Mouse (Mus musculus) hindbrain, embryonic 10.5 days (tissue): ENCODE measurements around the gene Gm9117. TPM values are rescaled to one million over a fixed set of nuclear protein-coding genes. Genes with fewer than 3 reads are reported as not detected.
"Not testable (repeated sequence)": the region's sequence is repeated elsewhere in the genome, so short reads cannot be mapped to it uniquely, and the experiment has no call there.

Source experiments
- DNase-seq: peaks from one replicate; pipeline ENCODE4 v3.0.0-alpha.2; 2017; ENCODE audit warnings: low spot score
- H3K27ac ChIP-seq: fragments of 300-500 bp; sonication (generic); 2 replicates; pipeline ENCODE4 v1.5.1; 2016; ENCODE audit warnings: mild to moderate bottlenecking, moderate library complexity
- H3K27me3 ChIP-seq: fragments of 300-500 bp; sonication (generic); 2 replicates; pipeline ENCODE4 v1.6.1; 2016; ENCODE audit warnings: mild to moderate bottlenecking; ENCODE audit not compliant: poor library complexity, insufficient read depth, severe bottlenecking
- H3K36me3 ChIP-seq: fragments of 300-500 bp; sonication (generic); 2 replicates; pipeline ENCODE4 v1.6.1; 2016; ENCODE audit warnings: mild to moderate bottlenecking, moderate library complexity
- H3K4me1 ChIP-seq: fragments of 300-500 bp; sonication (generic); replicated peaks from 2 replicates; pipeline ENCODE4 v1.6.1; 2016; ENCODE audit warnings: mild to moderate bottlenecking
- H3K4me3 ChIP-seq: fragments of 300-500 bp; sonication (generic); 2 replicates; pipeline ENCODE4 v1.5.1; 2016; ENCODE audit warnings: mild to moderate bottlenecking, moderate library complexity
- H3K9me3 ChIP-seq: fragments of 300-500 bp; sonication (generic); 2 replicates; pipeline ENCODE4 v1.6.1; 2016; ENCODE audit warnings: mild to moderate bottlenecking, moderate library complexity
- WGBS: fragments of 180-500 bp; shearing (Covaris S2); methylation state at CpG from one replicate; pipeline ENCODE4 v1.1.7; 2016; 5-methylcytosine and 5-hydroxymethylcytosine counted together
- polyA plus RNA-seq: library from polyadenylated mRNA; unstranded; fragments of >200 nt; fragmentation: Nextera tagmentation; extraction: Ambion mirVana; gene quantifications from 2 replicates; pipeline ENCODE4 v1.2.1, GENCODE M21; 2016

The Gm9117 gene
- not detected in 2 replicates for polyA plus RNA-seq

- H3K9me3 ChIP-seq, H3K27me3 ChIP-seq: not testable (repeated sequence)
Measured at GRCm38 (mm10) chr3:93943443-93943842, at the start of gene Gm9117. Gene Gm9117, minus strand, starts transcription at chr3:93943543.

GRCm38 (mm10) chr3:93968938-93969337, 25.6 kb upstream of the Gm9117 start:
- not testable (repeated sequence) for H3K4me1 ChIP-seq, H3K9me3 ChIP-seq, H3K36me3 ChIP-seq, H3K27ac ChIP-seq, H3K4me3 ChIP-seq, H3K27me3 ChIP-seq, DNase-seq
- WGBS: 83% methylated on average over 6 of the region's 6 CpGs

More at GRCm38 (mm10) chr3:93943443-93943842, at the start of gene Gm9117:
- not testable (repeated sequence) for DNase-seq, H3K4me3 ChIP-seq, H3K4me1 ChIP-seq, H3K27ac ChIP-seq, H3K36me3 ChIP-seq
- WGBS: 83% methylated on average over 4 of the region's 4 CpGs

- WGBS: 73% methylated on average over 3 of the region's 4 CpGs
- not testable (repeated sequence) for H3K4me1 ChIP-seq, H3K27me3 ChIP-seq, DNase-seq, H3K4me3 ChIP-seq, H3K36me3 ChIP-seq, H3K9me3 ChIP-seq, H3K27ac ChIP-seq
Measured at GRCm38 (mm10) chr3:93961214-93961613, 17.9 kb upstream of the Gm9117 start, which contains the start of gene Tdpoz5. Gene Tdpoz5, minus strand, starts transcription at chr3:93961314.

- WGBS: 50% methylated on average over 1 of the region's 3 CpGs
- not testable (repeated sequence) for H3K27ac ChIP-seq, H3K9me3 ChIP-seq, H3K4me3 ChIP-seq, DNase-seq, H3K36me3 ChIP-seq, H3K27me3 ChIP-seq, H3K4me1 ChIP-seq
Measured at GRCm38 (mm10) chr3:93938386-93938785, 5.0 kb downstream of the Gm9117 start.

Other genes starting within 250 kb of the Gm9117 start
- gene Gm5773, start 170.5 kb downstream of the Gm9117 start, polyA plus RNA-seq: not detected in 2 replicates
- not detected in 2 replicates for gene Tdpoz4, start 147.1 kb downstream of the Gm9117 start, polyA plus RNA-seq
- gene Tdpoz3, start 117.5 kb downstream of the Gm9117 start, polyA plus RNA-seq: not detected in 2 replicates
- not detected in 2 replicates for gene Tdpoz5, start 17.8 kb upstream of the Gm9117 start, polyA plus RNA-seq
- not detected in 2 replicates for gene Gm9125, start 111.3 kb upstream of the Gm9117 start, polyA plus RNA-seq
- not detected in 2 replicates for gene Gm10697, start 129.1 kb upstream of the Gm9117 start, polyA plus RNA-seq
- gene Gm10696, start 234.7 kb upstream of the Gm9117 start, polyA plus RNA-seq: not detected in 2 replicates